Mouse (Mus musculus) Muller cell, postnatal 12 days (primary cell): ENCODE data around the gene Prps1l3.

Experiments used
- DNase-seq: peaks from one replicate; pipeline ENCODE4 v3.0.0-alpha.2; 2015; ENCODE audit errors: inconsistent ontology term

The Prps1l3 gene

DNA sequence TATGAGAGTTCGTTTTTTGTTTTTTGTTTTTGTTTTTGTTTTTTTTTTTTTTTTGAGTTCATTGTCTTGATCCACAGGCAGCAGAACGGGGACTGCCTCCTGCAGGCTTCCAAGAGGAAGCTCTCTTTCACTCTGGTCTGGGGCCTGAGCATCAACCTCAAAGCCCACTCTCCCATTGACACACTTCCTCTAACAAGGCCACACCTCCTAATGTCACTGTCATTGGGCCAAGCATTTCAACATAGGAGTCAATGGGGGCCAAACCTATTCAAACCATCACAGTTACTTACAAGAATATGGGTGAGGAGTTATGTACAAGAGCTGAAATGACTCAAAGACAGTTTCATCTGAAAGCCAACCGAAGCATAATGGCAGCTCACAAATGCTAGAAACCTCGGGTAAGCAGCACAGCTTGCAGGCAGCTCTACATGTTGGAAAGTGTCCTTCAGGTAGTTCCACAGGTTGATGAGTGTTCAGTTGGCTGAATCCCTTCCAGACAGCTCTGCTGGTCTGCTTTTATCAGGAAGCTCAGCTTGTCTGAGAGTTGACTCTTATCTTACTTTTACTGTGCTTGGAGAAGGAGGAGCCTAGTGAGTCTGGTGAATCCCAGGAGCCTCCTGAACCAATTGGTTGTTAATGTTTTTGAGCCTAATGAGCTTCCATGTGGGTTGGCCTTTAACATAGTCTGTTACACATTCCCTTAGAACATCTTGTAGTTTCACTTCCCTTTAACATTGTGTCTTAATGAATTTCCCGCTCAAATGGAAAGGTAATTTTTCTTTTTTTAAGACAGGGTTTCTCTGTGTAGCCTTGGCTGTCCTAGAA lies 13.7 kb downstream of the Prps1l3 start:
- no peak for DNase-seq

DNA sequence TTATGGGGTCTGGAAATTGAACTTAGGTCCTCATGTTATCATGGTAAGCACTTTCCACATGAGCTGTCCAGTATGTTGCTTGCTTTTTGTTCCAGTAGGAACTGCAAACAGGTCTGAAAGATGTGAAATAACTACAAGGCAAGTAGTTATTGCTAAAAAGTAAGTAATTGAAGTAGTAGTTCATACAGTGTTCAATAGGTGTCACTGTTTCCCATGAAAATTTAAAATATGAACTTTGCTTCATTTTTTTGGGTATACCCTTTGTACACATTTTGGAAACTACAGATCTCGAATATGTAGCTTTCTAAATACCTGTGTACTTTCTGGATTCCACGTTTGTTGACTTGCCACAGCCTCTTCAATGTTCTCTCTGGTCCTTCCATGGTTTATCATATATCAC lies 28.4 kb downstream of the Prps1l3 start:
- DNase-seq, result peak; percentile 9

- DNase-seq, result no peak
Observed at GRCm38 (mm10) chr12:57275456-57275855, 45.2 kb downstream of the Prps1l3 start.

- DNase-seq, result peak; percentile 15
Observed at GRCm38 (mm10) chr12:57281155-57282114, 51.2 kb downstream of the Prps1l3 start.

DNA sequence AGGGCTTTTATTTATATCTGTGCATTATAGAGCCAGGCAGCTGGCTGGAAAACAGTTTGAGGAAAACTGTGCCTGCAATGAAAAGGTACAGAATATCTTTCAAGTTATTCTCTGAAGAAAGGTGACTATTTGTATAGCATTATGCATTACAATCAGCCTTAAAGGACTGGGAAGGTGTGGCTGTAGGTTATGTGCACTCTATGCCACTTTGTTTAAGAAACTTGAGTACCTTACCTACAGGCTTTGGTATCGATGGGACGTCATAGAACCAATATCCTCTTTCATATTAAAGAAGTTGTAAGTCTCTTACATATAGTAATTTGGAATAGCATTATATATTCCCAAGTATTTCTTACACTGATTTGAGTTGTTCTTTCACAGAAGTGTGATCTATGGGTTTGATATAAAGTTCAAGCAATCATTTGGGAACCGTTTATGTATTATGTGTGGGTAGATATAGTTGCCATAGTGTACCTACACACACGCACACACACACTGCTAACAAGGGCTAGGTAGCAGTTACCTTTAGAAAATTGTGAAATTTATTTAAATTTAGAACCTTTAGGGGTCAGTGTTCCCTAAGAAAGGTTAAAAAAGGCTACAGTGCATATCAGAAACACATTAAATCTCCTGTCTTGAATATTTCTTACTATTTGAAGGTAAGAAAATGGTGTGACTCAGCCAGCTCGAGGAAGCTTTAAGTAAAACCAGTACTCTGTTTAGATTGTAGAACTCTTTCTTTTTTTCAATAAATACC lies 55.3 kb downstream of the Prps1l3 start:
- no peak for DNase-seq
